ENCODE assay signal across 9 mouse cellular contexts in genomic region chr2:167629665-167630209, GRCm38 (mm10). TPM values are rescaled to one million over a fixed set of nuclear protein-coding genes. Genes with fewer than 3 reads are reported as not detected.
DNase-seq lines count a peak whose midpoint lies in the region; ATAC-seq and TF ChIP-seq lines count a peak whose summit lies in the region.
"Had no signal": no experiment of that assay in that cellular context is flagged by ENCODE, and none has a peak within 500 bp of the region (broad histone marks: within the 10 kb centered on the region; RNA-seq: fewer than 3 reads in every experiment).

No protein-coding gene starts in this region.

- H3K27me3 ChIP-seq in lung, embryonic 15.5 days = no peaks in the 10 kb centered on the region
- no peaks in the 10 kb centered on the region for H3K27me3 ChIP-seq in hindbrain, embryonic 10.5 days (ENCODE audit: insufficient read depth, poor library complexity, severe bottlenecking)
- H3K27me3 ChIP-seq in limb, embryonic 14.5 days (ENCODE audit: control insufficient read depth, insufficient read depth, low read length) = no peaks in the 10 kb centered on the region
- no peaks in the 10 kb centered on the region for H3K27me3 ChIP-seq in neural tube, embryonic 15.5 days (replicated peaks)

- peak overlapping the region; percentile 72 for H3K4me3 ChIP-seq in lung, embryonic 15.5 days
- H3K4me3 ChIP-seq in hindbrain, embryonic 10.5 days = peak overlapping the region; percentile 97
- no peak overlapping the region for H3K4me3 ChIP-seq in limb, embryonic 14.5 days (replicated peaks; ENCODE audit: low read length)
- peak overlapping the region; percentile 88 for H3K4me3 ChIP-seq in neural tube, embryonic 15.5 days (replicated peaks)

- H3K4me2 ChIP-seq in lung, embryonic 15.5 days = peak overlapping the region; percentile 80
- H3K4me2 ChIP-seq in limb, embryonic 14.5 days (replicated peaks; ENCODE audit: low read depth, low read length, severe bottlenecking) = peak overlapping the region; percentile 88; the same call in 1 of the 2 replicates
- H3K4me2 ChIP-seq in neural tube, embryonic 15.5 days = peak overlapping the region; percentile 84

- 0 out of 2 replicates have a peak, but pooled peaks cover 5% of the 10 kb centered on the region for H3K36me3 ChIP-seq in lung, embryonic 15.5 days
- peaks cover 31% of the 10 kb centered on the region for H3K36me3 ChIP-seq in hindbrain, embryonic 10.5 days
- peaks cover 8% of the 10 kb centered on the region for H3K36me3 ChIP-seq in limb, embryonic 14.5 days (ENCODE audit: control insufficient read depth, insufficient read depth, low read length)
- peaks cover 5% of the 10 kb centered on the region; the same call in 1 of the 2 replicates for H3K36me3 ChIP-seq in neural tube, embryonic 15.5 days

- H3K9me3 ChIP-seq in lung, embryonic 15.5 days = no peaks in the 10 kb centered on the region
- H3K9me3 ChIP-seq in hindbrain, embryonic 10.5 days = no peaks in the 10 kb centered on the region
- H3K9me3 ChIP-seq in limb, embryonic 14.5 days (ENCODE audit: control insufficient read depth, low read length) = no peaks in the 10 kb centered on the region
- H3K9me3 ChIP-seq in neural tube, embryonic 15.5 days (replicated peaks) = no peaks in the 10 kb centered on the region

- TF ChIP-seq POLR2A in limb, embryonic 14.5 days (IDR thresholded peaks at IDR 0.05; ENCODE audit: borderline replicate concordance, extremely low read depth, insufficient read depth, insufficient read length) = no peak

- peak overlapping the region; percentile 79 for H3K9ac ChIP-seq in lung, embryonic 15.5 days
- peak overlapping the region; percentile 25; the same call in 1 of the 2 replicates for H3K9ac ChIP-seq in limb, embryonic 14.5 days (ENCODE audit: low read depth, low read length, severe bottlenecking)
- peak overlapping the region; percentile 91; the same call in 1 of the 2 replicates for H3K9ac ChIP-seq in neural tube, embryonic 15.5 days (replicated peaks)

- 70% methylated on average over 11 of the region's 11 CpGs for WGBS in lung, embryonic 15.5 days
- WGBS in hindbrain, embryonic 10.5 days = 83% methylated on average over 11 of the region's 11 CpGs
- 87% methylated on average over 11 of the region's 11 CpGs for WGBS in limb, embryonic 14.5 days
- WGBS in neural tube, embryonic 15.5 days = 83% methylated on average over 11 of the region's 11 CpGs

- peaks cover 50% of the 10 kb centered on the region for H3K4me1 ChIP-seq in lung, embryonic 15.5 days
- H3K4me1 ChIP-seq in hindbrain, embryonic 10.5 days (replicated peaks) = peaks cover 74% of the 10 kb centered on the region
- peaks cover 19% of the 10 kb centered on the region for H3K4me1 ChIP-seq in limb, embryonic 14.5 days (ENCODE audit: control insufficient read depth, insufficient read depth, low read length)
- peaks cover 75% of the 10 kb centered on the region for H3K4me1 ChIP-seq in neural tube, embryonic 15.5 days

- DNase-seq in lung, adult 18-20 months = no peak
- no peak for DNase-seq in hindbrain, embryonic 10.5 days (ENCODE audit: low spot score)
- no peak for DNase-seq in limb, embryonic 14.5 days (ENCODE audit: low spot score)
- no peak for DNase-seq in ovary, adult 18-20 months (ENCODE audit: low spot score)
- DNase-seq: layer of hippocampus, adult 9-11 months; thymus, postnatal 14 days had no signal

- H3K27ac ChIP-seq in lung, embryonic 15.5 days = peak overlapping the region; percentile 41; the same call in 1 of the 2 replicates
- H3K27ac ChIP-seq in hindbrain, embryonic 10.5 days = peak overlapping the region; percentile 99
- H3K27ac ChIP-seq in limb, embryonic 14.5 days (replicated peaks; ENCODE audit: low read depth, low read length) = no peak overlapping the region
- no peak overlapping the region for H3K27ac ChIP-seq in neural tube, embryonic 15.5 days (replicated peaks)

- no peak for ATAC-seq in lung, embryonic 15.5 days (ENCODE audit: borderline replicate concordance, extremely low read depth, low FRiP score, low TSS enrichment)
- no peak for ATAC-seq in limb, embryonic 14.5 days (ENCODE audit: low FRiP score, low read depth)
- no peak for ATAC-seq in neural tube, embryonic 15.5 days (ENCODE audit: low FRiP score)
- ATAC-seq in CD4-positive, CD25-positive, alpha-beta regulatory T cell, adult 4 months = no peak

RNA-seq across cellular contexts. Expression of gene Ube2v1, which starts 2.2 kb away (rescaled TPM):
- polyA plus RNA-seq in lung, embryonic 15.5 days (2015; fragmentation: Nextera tagmentation; extraction: Ambion mirVana) = 280 and 282 TPM in 2 replicates
- polyA plus RNA-seq in hindbrain, embryonic 10.5 days (2016; fragmentation: Nextera tagmentation; extraction: Ambion mirVana) = 385 and 396 TPM in 2 replicates
- polyA plus RNA-seq in limb, embryonic 14.5 days (2012; rRNA removed) = 137 and 158 TPM in 2 replicates
- 269 and 270 TPM in 2 replicates for polyA plus RNA-seq in limb, embryonic 14.5 days (2014; fragmentation: Nextera tagmentation; extraction: Ambion mirVana)
- polyA plus RNA-seq in neural tube, embryonic 15.5 days (2015; fragmentation: Nextera tagmentation; extraction: Ambion mirVana) = 351 and 371 TPM in 2 replicates
- 100 to 1,000 TPM; 373 to 544 TPM for polyA plus RNA-seq in CD4-positive, CD25-positive, alpha-beta regulatory T cell, adult 4 months (2017; shearing (Covaris generic))

RNA-seq across cellular contexts. Expression of gene Gm20431, which starts 31.6 kb away (rescaled TPM):
- polyA plus RNA-seq in lung, embryonic 15.5 days (2015; fragmentation: Nextera tagmentation; extraction: Ambion mirVana) = 3.2 and 3.5 TPM in 2 replicates
- polyA plus RNA-seq in hindbrain, embryonic 10.5 days (2016; fragmentation: Nextera tagmentation; extraction: Ambion mirVana) = 4.1 and 6.7 TPM in 2 replicates
- 6.1 and 11.0 TPM in 2 replicates for polyA plus RNA-seq in limb, embryonic 14.5 days (2012; rRNA removed)
- polyA plus RNA-seq in limb, embryonic 14.5 days (2014; fragmentation: Nextera tagmentation; extraction: Ambion mirVana) = 7.5 and 16.3 TPM in 2 replicates
- 8.0 and 13.8 TPM in 2 replicates for polyA plus RNA-seq in neural tube, embryonic 15.5 days (2015; fragmentation: Nextera tagmentation; extraction: Ambion mirVana)
- not detected for polyA plus RNA-seq in CD4-positive, CD25-positive, alpha-beta regulatory T cell, adult 4 months (2017; shearing (Covaris generic))

RNA-seq across cellular contexts. Expression of gene Cebpb, which starts 59.0 kb away (rescaled TPM):
- polyA plus RNA-seq in lung, embryonic 15.5 days (2015; fragmentation: Nextera tagmentation; extraction: Ambion mirVana) = 61.4 and 68.1 TPM in 2 replicates
- polyA plus RNA-seq in hindbrain, embryonic 10.5 days (2016; fragmentation: Nextera tagmentation; extraction: Ambion mirVana) = 1.1 and 1.5 TPM in 2 replicates
- 29.7 and 36.0 TPM in 2 replicates for polyA plus RNA-seq in limb, embryonic 14.5 days (2012; rRNA removed)
- 20.6 and 27.4 TPM in 2 replicates for polyA plus RNA-seq in limb, embryonic 14.5 days (2014; fragmentation: Nextera tagmentation; extraction: Ambion mirVana)
- polyA plus RNA-seq in neural tube, embryonic 15.5 days (2015; fragmentation: Nextera tagmentation; extraction: Ambion mirVana) = 2.5 and 3.4 TPM in 2 replicates
- 1 to 10 TPM in 1 of 2 experiments, under 1 TPM in 1; 0.70 to 2.7 TPM for polyA plus RNA-seq in CD4-positive, CD25-positive, alpha-beta regulatory T cell, adult 4 months (2017; shearing (Covaris generic))

RNA-seq across cellular contexts. Expression of gene Tmem189, which starts 59.9 kb away (rescaled TPM):
- polyA plus RNA-seq in lung, embryonic 15.5 days (2015; fragmentation: Nextera tagmentation; extraction: Ambion mirVana) = 41.7 and 43.8 TPM in 2 replicates
- 41.2 and 43.8 TPM in 2 replicates for polyA plus RNA-seq in hindbrain, embryonic 10.5 days (2016; fragmentation: Nextera tagmentation; extraction: Ambion mirVana)
- 58.9 and 76.0 TPM in 2 replicates for polyA plus RNA-seq in limb, embryonic 14.5 days (2012; rRNA removed)
- 37.2 and 39.3 TPM in 2 replicates for polyA plus RNA-seq in limb, embryonic 14.5 days (2014; fragmentation: Nextera tagmentation; extraction: Ambion mirVana)
- polyA plus RNA-seq in neural tube, embryonic 15.5 days (2015; fragmentation: Nextera tagmentation; extraction: Ambion mirVana) = 41.4 and 44.1 TPM in 2 replicates
- polyA plus RNA-seq in CD4-positive, CD25-positive, alpha-beta regulatory T cell, adult 4 months (2017; shearing (Covaris generic)) = 10 to 100 TPM; 12.2 to 16.0 TPM

Comparison
In these comparisons a context has a peak if more than half of its experiments do, and no peak if none do; other contexts are left out.
1. H3K27ac ChIP-seq: peak in lung, embryonic 15.5 days (single experiment) and hindbrain, embryonic 10.5 days (single experiment); none in limb, embryonic 14.5 days (single experiment) and neural tube, embryonic 15.5 days (single experiment).
2. H3K9ac ChIP-seq: peak in every context shown above with its lines; median percentile 91 in neural tube, embryonic 15.5 days; 79 in lung, embryonic 15.5 days; 25 in limb, embryonic 14.5 days.
3. Peak in every context shown above with its lines, with median percentiles within 50 percentile points of each other: H3K4me2 ChIP-seq.